Mouse (Mus musculus) liver, postnatal 0 days (tissue): ENCODE measurements around the gene Rpap2.

Experiments used
- CTCF ChIP-seq: sonication (generic); IDR thresholded peaks from 2 replicates; pipeline ENCODE4 v1.5.1; 2016; ENCODE audit warnings: antibody characterized with exemption, low read depth
- EP300 ChIP-seq: IDR thresholded peaks from 2 replicates; pipeline ENCODE4 v1.6.1; 2016; ENCODE audit warnings: antibody characterized with exemption, low read depth, mild to moderate bottlenecking

GRCm38 (mm10) chr5:107637106-107637505 lies 39.9 kb downstream of the Rpap2 start:
- TF ChIP-seq CTCF (no peak), EP300 (no peak)
